Mouse (Mus musculus): ENCODE results near the gene Cdkn2aip. TPM values are rescaled to one million over a fixed set of nuclear protein-coding genes. Genes with fewer than 3 reads are reported as not detected.

Cdkn2aip gene
- polyA plus RNA-seq (2012; rRNA removed): 5.7 and 6.0 TPM in 2 replicates

GRCm38 (mm10) chr8:47713761-47714745 is at the start of gene Cdkn2aip:
Cdkn2aip (minus strand) TSS chr8:47713932.

GRCm38 (mm10) chr8:47674777-47675710 is 38.7 kb downstream of the Cdkn2aip start, which contains the start of gene Ing2:
Ing2 (minus strand) TSS chr8:47675556.

Other genes with a start within 250 kb of the Cdkn2aip start
- gene Trappc11, start 180.5 kb downstream of the Cdkn2aip start, polyA plus RNA-seq (2012; rRNA removed): 11.3 and 12.4 TPM in 2 replicates
- 10.9 and 11.6 TPM in 2 replicates for gene Rwdd4a, start 180.3 kb downstream of the Cdkn2aip start, polyA plus RNA-seq (2012; rRNA removed)
- gene Ing2, start 38.4 kb downstream of the Cdkn2aip start, polyA plus RNA-seq (2012; rRNA removed): 13.2 and 15.1 TPM in 2 replicates
- gene Cldn24, start 108.2 kb upstream of the Cdkn2aip start, polyA plus RNA-seq (2012; rRNA removed): not detected in 2 replicates
- gene Cldn22, start 110.5 kb upstream of the Cdkn2aip start, polyA plus RNA-seq (2012; rRNA removed): not detected in 2 replicates